Mouse (Mus musculus): ENCODE data around the gene Ctla4. TPM values are rescaled to one million over a fixed set of nuclear protein-coding genes. Genes with fewer than 3 reads are reported as not detected.

The Ctla4 gene
- polyA plus RNA-seq, 1 experiment from 2014 or later = not detected

DNA sequence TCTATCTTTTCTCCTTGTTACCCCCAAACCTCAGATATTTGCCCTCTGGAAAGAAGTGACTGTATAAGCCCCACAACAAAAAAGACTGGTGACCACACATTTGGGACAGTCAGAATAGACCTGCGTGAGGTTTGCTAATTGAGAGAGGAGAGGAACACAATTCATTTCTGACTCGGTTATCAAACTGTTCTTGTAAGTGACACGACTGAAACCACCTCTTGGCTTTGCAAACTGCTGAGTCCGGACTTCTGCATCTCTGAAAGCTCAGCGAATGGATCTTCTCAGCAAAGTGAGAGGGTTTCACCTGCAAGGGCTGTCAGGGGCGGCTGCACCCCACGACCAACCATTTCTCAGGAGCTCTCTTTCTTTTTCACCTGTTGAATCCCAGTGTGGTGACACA is 43.6 kb downstream of the Ctla4 start:
- Histone ChIP-seq H3K4me3 (ENCODE audit: control insufficient read depth in 1 of 2, insufficient read depth in 1 of 2, low read depth in 1 of 2, low read length in 2 of 2) (no peak overlapping the region), H3K9me3 (ENCODE audit: control insufficient read depth, low read length) (no peaks in the 10 kb centered on the region), H3K4me1 (ENCODE audit: control insufficient read depth in 2 of 2, insufficient read depth in 2 of 2, low read length in 2 of 2) (0 out of 4 replicates have a peak, but pooled peaks cover 0 to 2% of the 10 kb centered on the region in 2 experiments), H3K27me3 (ENCODE audit: control insufficient read depth, insufficient read depth, low read length) (no peaks in the 10 kb centered on the region), H3K27ac (replicated peaks in 1 of 2; ENCODE audit: control insufficient read depth in 1 of 2, insufficient read depth in 1 of 2, low read depth in 2 of 2, low read length in 2 of 2) (no peak overlapping the region), H3K4me2 (ENCODE audit: low read length) (no peak overlapping the region), H3K9ac (ENCODE audit: low read length) (no peak overlapping the region), H3K36me3 (ENCODE audit: control insufficient read depth, insufficient read depth, low read length) (no peaks in the 10 kb centered on the region)
- 77% methylated on average over 7 of the region's 7 CpGs for WGBS
- no peak for ATAC-seq (ENCODE audit: insufficient number of reproducible peaks, insufficient read depth, low FRiP score, low read depth)

DNA sequence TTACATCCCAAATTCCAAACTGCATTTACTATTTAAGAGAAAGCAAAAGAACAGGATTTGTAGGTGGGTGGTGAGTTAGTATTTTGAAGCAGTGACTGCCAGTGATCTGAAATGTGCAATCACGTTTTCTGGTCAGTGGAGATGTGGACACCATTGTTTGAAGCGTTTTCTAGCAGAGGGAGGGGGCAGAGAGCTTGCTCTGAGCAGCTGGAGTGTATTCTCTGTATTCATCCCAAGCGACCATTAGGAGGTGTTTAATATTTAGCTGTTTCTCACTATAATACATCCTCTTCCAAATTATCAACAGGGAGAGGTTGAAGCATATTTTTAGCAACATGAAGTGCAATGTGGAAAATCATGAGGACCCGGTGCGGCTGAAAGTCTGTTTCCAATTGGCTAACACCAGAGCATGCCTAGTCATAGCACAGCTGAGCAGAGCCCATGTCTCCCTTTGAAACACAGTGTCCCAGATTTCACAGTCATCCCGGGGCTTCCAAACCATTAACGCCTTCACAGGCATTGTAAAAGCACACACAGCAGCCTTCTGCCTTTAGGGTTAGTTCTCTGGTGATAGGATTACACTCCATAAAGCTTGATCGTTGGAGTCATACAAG is 49.3 kb downstream of the Ctla4 start:
- Histone ChIP-seq H3K36me3 (ENCODE audit: control insufficient read depth, insufficient read depth, low read length) (no peaks in the 10 kb centered on the region), H3K9me3 (ENCODE audit: control insufficient read depth, low read length) (no peaks in the 10 kb centered on the region), H3K4me1 (ENCODE audit: control insufficient read depth in 2 of 2, insufficient read depth in 2 of 2, low read length in 2 of 2) (peaks cover 0 to 7% of the 10 kb centered on the region in 2 experiments; a peak in 2 of 4 replicates), H3K4me2 (ENCODE audit: low read length) (peak overlapping the region; percentile 16), H3K4me3 (ENCODE audit: control insufficient read depth in 1 of 2, insufficient read depth in 1 of 2, low read depth in 1 of 2, low read length in 2 of 2) (no peak overlapping the region), H3K9ac (ENCODE audit: low read length) (no peak overlapping the region; the same call in 1 of the 2 replicates), H3K27ac (replicated peaks in 1 of 2; ENCODE audit: control insufficient read depth in 1 of 2, insufficient read depth in 1 of 2, low read depth in 2 of 2, low read length in 2 of 2) (peak overlapping the region; percentile 65 to 75), H3K27me3 (ENCODE audit: control insufficient read depth, insufficient read depth, low read length) (no peaks in the 10 kb centered on the region)
- ATAC-seq (ENCODE audit: insufficient number of reproducible peaks, insufficient read depth, low FRiP score, low read depth) = no peak
- 37% methylated on average over 8 of the region's 8 CpGs for WGBS

DNA sequence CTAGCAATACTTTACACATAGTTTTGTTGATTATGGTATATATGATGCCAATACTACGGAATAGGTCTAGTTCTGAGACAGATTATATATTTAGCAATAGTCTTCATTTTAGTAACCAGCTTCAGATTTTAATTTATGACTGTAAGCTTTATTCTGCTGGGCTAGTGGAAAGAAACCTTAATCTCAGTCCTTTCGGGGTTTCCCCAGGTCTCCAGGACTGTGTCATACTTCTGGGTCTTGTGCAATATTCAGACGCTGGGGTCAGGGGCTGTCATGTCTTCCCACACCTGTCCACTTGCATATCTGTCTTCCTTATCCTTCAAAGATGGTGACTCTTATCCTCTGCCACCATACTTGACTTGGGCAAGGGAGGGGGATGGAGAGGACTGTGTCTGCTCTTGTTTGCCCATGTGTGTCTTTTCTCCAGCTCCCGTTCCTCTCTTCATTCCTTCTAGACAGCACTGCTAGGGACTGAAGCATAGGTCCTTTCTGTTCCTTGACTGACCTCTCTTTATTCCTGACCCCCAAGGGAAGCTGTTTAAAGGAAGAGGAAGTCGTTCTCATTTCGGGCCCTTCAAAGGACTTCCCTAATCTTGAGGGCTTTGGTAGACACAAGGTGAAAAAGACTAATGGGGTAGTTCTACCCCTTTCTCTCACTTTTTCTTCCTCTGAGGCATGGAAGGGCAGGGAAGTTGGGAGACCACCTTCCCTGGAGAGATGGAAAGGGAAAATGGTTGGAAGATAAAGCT is 50.3 kb downstream of the Ctla4 start:
- Histone ChIP-seq H3K4me1 (ENCODE audit: control insufficient read depth in 2 of 2, insufficient read depth in 2 of 2, low read length in 2 of 2) (peaks cover 0 to 7% of the 10 kb centered on the region in 2 experiments; a peak in 2 of 4 replicates), H3K27me3 (ENCODE audit: control insufficient read depth, insufficient read depth, low read length) (no peaks in the 10 kb centered on the region), H3K36me3 (ENCODE audit: control insufficient read depth, insufficient read depth, low read length) (no peaks in the 10 kb centered on the region), H3K4me3 (ENCODE audit: control insufficient read depth in 1 of 2, insufficient read depth in 1 of 2, low read depth in 1 of 2, low read length in 2 of 2) (no peak overlapping the region), H3K4me2 (ENCODE audit: low read length) (no peak overlapping the region), H3K9ac (ENCODE audit: low read length) (no peak overlapping the region), H3K27ac (replicated peaks in 1 of 2; ENCODE audit: control insufficient read depth in 1 of 2, insufficient read depth in 1 of 2, low read depth in 2 of 2, low read length in 2 of 2) (no peak overlapping the region; a peak in 1 of 4 replicates), H3K9me3 (ENCODE audit: control insufficient read depth, low read length) (no peaks in the 10 kb centered on the region)
- WGBS = 76% methylated on average over 6 of the region's 6 CpGs
- ATAC-seq (ENCODE audit: insufficient number of reproducible peaks, insufficient read depth, low FRiP score, low read depth) = no peak

DNA sequence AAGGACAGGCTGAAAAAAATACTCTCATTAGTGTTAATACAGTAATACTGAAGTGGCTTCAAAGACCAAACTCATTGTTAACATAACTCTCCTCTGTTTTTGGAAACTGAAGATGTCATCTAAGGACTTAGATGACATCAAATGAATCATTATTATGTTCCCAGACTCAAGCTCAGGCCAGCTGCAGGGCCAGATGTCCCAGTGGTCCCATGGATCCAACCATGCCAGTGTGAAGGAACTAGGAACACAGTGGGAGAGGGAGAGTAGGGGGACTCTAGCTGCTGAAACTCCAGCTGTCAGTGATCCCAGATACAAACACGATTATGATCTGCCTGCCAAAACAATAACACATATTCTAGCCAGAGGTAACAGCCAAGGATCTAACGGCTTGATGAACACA is 51.5 kb downstream of the Ctla4 start:
- 92% methylated on average over 2 of the region's 2 CpGs for WGBS
- Histone ChIP-seq H3K9ac (ENCODE audit: low read length) (no peak overlapping the region), H3K36me3 (ENCODE audit: control insufficient read depth, insufficient read depth, low read length) (no peaks in the 10 kb centered on the region), H3K9me3 (ENCODE audit: control insufficient read depth, low read length) (no peaks in the 10 kb centered on the region), H3K27ac (replicated peaks in 1 of 2; ENCODE audit: control insufficient read depth in 1 of 2, insufficient read depth in 1 of 2, low read depth in 2 of 2, low read length in 2 of 2) (no peak overlapping the region), H3K4me3 (ENCODE audit: control insufficient read depth in 1 of 2, insufficient read depth in 1 of 2, low read depth in 1 of 2, low read length in 2 of 2) (no peak overlapping the region), H3K4me1 (ENCODE audit: control insufficient read depth in 2 of 2, insufficient read depth in 2 of 2, low read length in 2 of 2) (peaks cover 0 to 7% of the 10 kb centered on the region in 2 experiments; a peak in 2 of 4 replicates), H3K27me3 (ENCODE audit: control insufficient read depth, insufficient read depth, low read length) (no peaks in the 10 kb centered on the region), H3K4me2 (ENCODE audit: low read length) (no peak overlapping the region)
- ATAC-seq (ENCODE audit: insufficient number of reproducible peaks, insufficient read depth, low FRiP score, low read depth) = no peak

DNA sequence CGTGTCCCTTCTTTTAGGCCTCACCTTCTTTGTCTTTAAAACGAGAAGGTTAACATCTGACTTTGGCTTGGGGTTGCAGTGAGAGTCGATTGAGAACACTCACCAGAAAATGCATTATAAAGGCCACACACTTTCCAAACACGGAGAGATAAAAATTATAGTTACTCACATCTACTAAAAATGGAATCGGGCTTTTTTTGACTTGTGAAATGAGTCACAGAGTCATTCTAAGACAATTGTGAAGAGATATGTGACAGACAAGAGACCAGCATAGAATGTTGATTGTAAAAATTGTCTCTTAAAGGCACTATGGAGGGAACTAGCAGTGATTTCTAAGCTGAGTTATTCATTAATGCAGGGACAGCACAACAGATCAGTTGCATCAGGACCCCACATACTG is 52.2 kb downstream of the Ctla4 start:
- ATAC-seq (ENCODE audit: insufficient number of reproducible peaks, insufficient read depth, low FRiP score, low read depth) = no peak
- no peak overlapping the region for H3K9ac ChIP-seq (ENCODE audit: low read length)

DNA sequence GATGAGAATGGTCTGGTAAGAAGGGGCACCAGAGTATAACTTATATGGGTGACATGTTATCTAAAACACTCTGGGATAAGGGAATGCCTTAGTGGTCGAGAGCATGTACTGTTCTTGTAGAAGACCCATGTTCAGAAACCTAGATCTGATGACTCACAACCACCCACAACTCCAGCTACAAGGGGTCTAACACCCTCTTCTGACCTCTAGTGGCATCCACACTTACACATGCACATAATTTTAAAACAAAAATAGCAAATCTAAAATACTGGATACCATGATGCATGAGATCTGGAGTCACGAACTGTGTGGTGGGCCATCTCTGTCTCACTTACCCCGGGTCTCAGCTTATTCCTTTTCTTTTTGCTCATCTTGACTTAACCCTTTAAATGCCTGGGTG is 53.2 kb downstream of the Ctla4 start:
- Histone ChIP-seq H3K4me2 (ENCODE audit: low read length) (no peak overlapping the region), H3K9me3 (ENCODE audit: control insufficient read depth, low read length) (no peaks in the 10 kb centered on the region), H3K27me3 (ENCODE audit: control insufficient read depth, insufficient read depth, low read length) (no peaks in the 10 kb centered on the region), H3K9ac (ENCODE audit: low read length) (no peak overlapping the region), H3K36me3 (ENCODE audit: control insufficient read depth, insufficient read depth, low read length) (no peaks in the 10 kb centered on the region), H3K4me3 (ENCODE audit: control insufficient read depth in 1 of 2, insufficient read depth in 1 of 2, low read depth in 1 of 2, low read length in 2 of 2) (no peak overlapping the region), H3K27ac (replicated peaks in 1 of 2; ENCODE audit: control insufficient read depth in 1 of 2, insufficient read depth in 1 of 2, low read depth in 2 of 2, low read length in 2 of 2) (no peak overlapping the region), H3K4me1 (ENCODE audit: control insufficient read depth in 2 of 2, insufficient read depth in 2 of 2, low read length in 2 of 2) (peaks cover 0 to 7% of the 10 kb centered on the region in 2 experiments; a peak in 2 of 4 replicates)
- ATAC-seq (ENCODE audit: insufficient number of reproducible peaks, insufficient read depth, low FRiP score, low read depth) = no peak
- 80% methylated on average over 3 of the region's 3 CpGs for WGBS

More for the DNA sequence above, 52.2 kb downstream of the Ctla4 start:
- H3K4me1 ChIP-seq (ENCODE audit: control insufficient read depth in 2 of 2, insufficient read depth in 2 of 2, low read length in 2 of 2) = peaks cover 0 to 7% of the 10 kb centered on the region in 2 experiments; a peak in 2 of 4 replicates
- no peaks in the 10 kb centered on the region for H3K36me3 ChIP-seq (ENCODE audit: control insufficient read depth, insufficient read depth, low read length)
- no peaks in the 10 kb centered on the region for H3K9me3 ChIP-seq (ENCODE audit: control insufficient read depth, low read length)
- no peak overlapping the region for H3K4me3 ChIP-seq (ENCODE audit: control insufficient read depth in 1 of 2, insufficient read depth in 1 of 2, low read depth in 1 of 2, low read length in 2 of 2)
- H3K4me2 ChIP-seq (ENCODE audit: low read length) = no peak overlapping the region
- H3K27ac ChIP-seq (replicated peaks in 1 of 2; ENCODE audit: control insufficient read depth in 1 of 2, insufficient read depth in 1 of 2, low read depth in 2 of 2, low read length in 2 of 2) = no peak overlapping the region
- 71% methylated on average over 5 of the region's 5 CpGs for WGBS
- H3K27me3 ChIP-seq (ENCODE audit: control insufficient read depth, insufficient read depth, low read length) = no peaks in the 10 kb centered on the region

DNA sequence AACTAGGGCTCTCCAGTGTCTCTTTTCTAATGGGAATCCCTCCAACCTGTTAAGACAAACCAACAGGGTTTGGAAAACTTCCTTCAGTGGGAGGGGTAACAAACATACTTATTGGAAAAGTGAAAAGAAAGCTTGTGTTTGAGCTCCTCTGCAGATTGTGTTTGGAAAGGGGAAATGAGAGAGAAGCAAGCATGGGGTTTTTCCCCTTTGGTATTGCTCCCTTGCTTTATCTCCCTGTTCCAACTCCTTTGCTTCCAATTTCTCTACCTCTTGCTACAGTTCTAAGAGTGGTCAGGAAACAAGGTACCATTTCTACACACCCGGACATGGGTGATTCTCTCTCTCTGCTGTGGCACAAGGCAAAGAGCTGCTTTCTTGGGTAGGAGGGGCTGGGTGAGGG is 53.8 kb downstream of the Ctla4 start:
- no peaks in the 10 kb centered on the region for H3K27me3 ChIP-seq (ENCODE audit: control insufficient read depth, insufficient read depth, low read length)
- no peak overlapping the region for H3K9ac ChIP-seq (ENCODE audit: low read length)
- WGBS = 91% methylated on average over 1 of the region's 1 CpGs
- H3K4me2 ChIP-seq (ENCODE audit: low read length) = no peak overlapping the region
- H3K4me1 ChIP-seq (ENCODE audit: control insufficient read depth in 2 of 2, insufficient read depth in 2 of 2, low read length in 2 of 2) = peaks cover under 1 to 4% of the 10 kb centered on the region in 2 experiments; a peak in 2 of 4 replicates
- no peak overlapping the region for H3K4me3 ChIP-seq (ENCODE audit: control insufficient read depth in 1 of 2, insufficient read depth in 1 of 2, low read depth in 1 of 2, low read length in 2 of 2)
- no peak for ATAC-seq (ENCODE audit: insufficient number of reproducible peaks, insufficient read depth, low FRiP score, low read depth)
- no peaks in the 10 kb centered on the region for H3K9me3 ChIP-seq (ENCODE audit: control insufficient read depth, low read length)
- H3K27ac ChIP-seq (replicated peaks in 1 of 2; ENCODE audit: control insufficient read depth in 1 of 2, insufficient read depth in 1 of 2, low read depth in 2 of 2, low read length in 2 of 2) = no peak overlapping the region
- no peaks in the 10 kb centered on the region for H3K36me3 ChIP-seq (ENCODE audit: control insufficient read depth, insufficient read depth, low read length)
